Mouse (Mus musculus): ENCODE measurements around the gene Agap1. TPM values are rescaled to one million over a fixed set of nuclear protein-coding genes. Genes with fewer than 3 reads are reported as not detected.

The Agap1 gene
- polyA plus RNA-seq, 1 experiment: 12.1 TPM

DNA sequence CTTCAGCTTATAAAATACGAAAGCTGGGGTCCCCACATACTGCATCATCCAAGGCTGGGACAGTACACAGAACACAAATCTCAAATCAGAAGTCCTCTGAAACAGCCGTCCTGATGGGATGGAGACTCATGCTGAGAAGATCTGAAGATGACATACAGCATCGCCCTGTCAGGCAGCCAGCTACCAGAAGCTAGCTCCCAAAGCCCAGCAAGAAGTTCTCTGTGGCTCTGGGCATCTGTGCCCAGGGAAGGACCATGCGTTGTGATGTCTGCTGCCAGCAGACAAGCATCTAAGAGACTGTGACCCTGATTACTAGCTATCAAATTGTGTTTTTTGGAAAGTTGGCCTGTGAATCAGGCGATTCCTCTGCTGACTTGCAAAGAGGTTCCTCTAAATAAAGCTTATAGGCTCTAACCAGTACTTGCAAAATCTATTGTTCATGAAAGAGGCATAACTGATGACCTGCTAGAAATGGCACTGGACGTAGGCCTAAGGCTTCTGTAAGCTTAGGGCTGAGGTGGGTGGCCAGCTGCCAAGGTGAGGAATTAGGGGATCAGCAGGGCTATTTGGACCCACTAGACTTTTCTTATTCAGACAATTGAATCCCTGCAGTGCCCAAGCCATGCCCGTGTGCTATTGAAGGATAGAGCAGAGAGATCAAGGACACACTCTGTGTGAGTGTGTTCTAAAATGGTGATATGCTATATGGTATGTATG is 121.7 kb downstream of the Agap1 start:
- Histone ChIP-seq H3K4me3 (replicated peaks; ENCODE audit: control insufficient read depth, low read depth, low read length) (no peak overlapping the region), H3K4me1 (ENCODE audit: control insufficient read depth, insufficient read depth, low read length) (peaks cover 8% of the 10 kb centered on the region), H3K27ac (ENCODE audit: control insufficient read depth, insufficient read depth, low read depth, low read length, poor library complexity) (peak overlapping the region; percentile 64)
- WGBS: 65% methylated on average over 7 of the region's 7 CpGs
- TF ChIP-seq POLR2A (IDR thresholded peaks at IDR 0.05; ENCODE audit: borderline replicate concordance, control insufficient read depth, low read depth, low read length) (no peak), CTCF (IDR thresholded peaks at IDR 0.05; ENCODE audit: control insufficient read depth, insufficient read depth, low read length) (no peak)

DNA sequence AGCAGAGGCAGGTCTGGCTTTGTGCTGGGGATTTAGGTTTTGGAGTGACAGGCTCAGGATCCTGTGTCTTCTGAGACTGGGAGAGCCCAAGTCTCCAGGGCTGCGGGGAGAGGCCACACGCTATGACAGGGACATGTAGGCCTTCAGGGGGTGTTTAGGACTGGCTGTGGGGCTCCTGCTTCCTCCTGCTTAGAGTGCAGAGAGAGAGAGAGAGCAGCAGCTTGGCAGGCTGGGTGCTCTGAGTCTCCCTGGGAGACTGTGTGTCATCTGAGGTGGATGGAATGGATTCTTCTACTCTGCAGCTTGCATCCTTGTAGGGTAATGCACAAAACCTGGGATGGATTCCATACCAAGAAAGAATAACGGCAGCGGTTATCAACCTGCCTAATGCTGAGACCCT is 122.4 kb downstream of the Agap1 start:
- Histone ChIP-seq H3K4me3 (replicated peaks; ENCODE audit: control insufficient read depth, low read depth, low read length) (peak overlapping the region; percentile 0), H3K4me1 (ENCODE audit: control insufficient read depth, insufficient read depth, low read length) (peaks cover 8% of the 10 kb centered on the region), H3K27ac (ENCODE audit: control insufficient read depth, insufficient read depth, low read depth, low read length, poor library complexity) (peak overlapping the region; percentile 49)
- 22% methylated on average over 4 of the region's 4 CpGs for whole genome bisulfite sequencing
- TF ChIP-seq POLR2A (IDR thresholded peaks at IDR 0.05; ENCODE audit: borderline replicate concordance, control insufficient read depth, low read depth, low read length): no peak
- no peak for TF ChIP-seq CTCF (IDR thresholded peaks at IDR 0.05; ENCODE audit: control insufficient read depth, insufficient read depth, low read length)

DNA sequence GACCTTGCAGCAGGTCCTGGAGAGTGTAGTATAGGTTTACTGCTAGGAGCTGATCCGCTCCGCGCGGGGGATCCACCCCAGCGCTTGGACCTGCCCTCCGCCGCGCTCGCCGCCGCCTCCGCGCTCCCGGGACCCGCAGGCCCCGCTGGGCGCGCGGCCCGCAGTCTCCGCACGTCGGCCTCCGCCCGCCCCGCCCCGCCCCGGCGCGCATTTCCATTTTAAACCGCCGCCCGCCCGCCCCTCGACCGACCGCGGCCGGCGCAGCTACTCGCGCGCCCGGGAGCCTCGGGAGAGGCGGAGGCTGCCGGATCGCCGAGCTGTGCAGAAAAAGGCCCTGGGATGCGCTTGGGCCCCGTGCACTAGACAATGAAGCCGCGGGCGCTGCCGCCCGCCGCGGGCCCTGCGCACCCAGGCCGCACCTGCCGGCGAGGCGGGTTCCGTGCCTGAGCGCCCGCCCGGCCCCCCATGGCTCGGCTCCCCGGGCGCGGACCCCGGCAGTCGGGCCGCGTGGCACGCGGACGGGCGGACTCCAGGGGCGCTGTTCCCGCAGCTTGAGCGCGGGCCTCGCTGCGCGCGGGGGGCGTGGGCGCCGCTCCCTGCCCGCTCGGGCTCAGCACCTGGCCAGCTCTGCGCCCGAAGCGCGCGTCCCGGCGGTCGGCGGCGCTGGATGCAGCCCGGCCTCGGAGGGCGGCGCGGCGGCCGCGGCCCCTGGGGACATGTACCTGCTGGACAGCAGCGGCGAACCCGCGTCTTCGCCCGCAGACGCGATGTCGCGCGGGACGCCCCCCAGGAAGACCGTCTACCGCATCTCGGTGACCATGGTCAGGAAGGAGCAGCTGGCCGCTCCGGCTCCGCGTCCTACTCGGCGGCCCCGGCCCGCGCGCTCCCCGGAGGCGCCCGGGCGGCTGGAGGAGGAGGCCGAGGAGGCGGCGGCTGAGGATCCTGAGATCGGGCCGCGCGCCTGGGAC is 125.7 kb downstream of the Agap1 start:
- under 1% methylated on average over 143 of the region's 146 CpGs for WGBS
- Histone ChIP-seq H3K4me3 (replicated peaks; ENCODE audit: control insufficient read depth, low read depth, low read length) (peak overlapping the region; percentile 43), H3K27ac (ENCODE audit: control insufficient read depth, insufficient read depth, low read depth, low read length, poor library complexity) (peak overlapping the region; percentile 69), H3K4me1 (ENCODE audit: control insufficient read depth, insufficient read depth, low read length) (peaks cover 4% of the 10 kb centered on the region)
- no peak for TF ChIP-seq POLR2A (IDR thresholded peaks at IDR 0.05; ENCODE audit: borderline replicate concordance, control insufficient read depth, low read depth, low read length)
- TF ChIP-seq CTCF (IDR thresholded peaks at IDR 0.05; ENCODE audit: control insufficient read depth, insufficient read depth, low read length): no peak

DNA sequence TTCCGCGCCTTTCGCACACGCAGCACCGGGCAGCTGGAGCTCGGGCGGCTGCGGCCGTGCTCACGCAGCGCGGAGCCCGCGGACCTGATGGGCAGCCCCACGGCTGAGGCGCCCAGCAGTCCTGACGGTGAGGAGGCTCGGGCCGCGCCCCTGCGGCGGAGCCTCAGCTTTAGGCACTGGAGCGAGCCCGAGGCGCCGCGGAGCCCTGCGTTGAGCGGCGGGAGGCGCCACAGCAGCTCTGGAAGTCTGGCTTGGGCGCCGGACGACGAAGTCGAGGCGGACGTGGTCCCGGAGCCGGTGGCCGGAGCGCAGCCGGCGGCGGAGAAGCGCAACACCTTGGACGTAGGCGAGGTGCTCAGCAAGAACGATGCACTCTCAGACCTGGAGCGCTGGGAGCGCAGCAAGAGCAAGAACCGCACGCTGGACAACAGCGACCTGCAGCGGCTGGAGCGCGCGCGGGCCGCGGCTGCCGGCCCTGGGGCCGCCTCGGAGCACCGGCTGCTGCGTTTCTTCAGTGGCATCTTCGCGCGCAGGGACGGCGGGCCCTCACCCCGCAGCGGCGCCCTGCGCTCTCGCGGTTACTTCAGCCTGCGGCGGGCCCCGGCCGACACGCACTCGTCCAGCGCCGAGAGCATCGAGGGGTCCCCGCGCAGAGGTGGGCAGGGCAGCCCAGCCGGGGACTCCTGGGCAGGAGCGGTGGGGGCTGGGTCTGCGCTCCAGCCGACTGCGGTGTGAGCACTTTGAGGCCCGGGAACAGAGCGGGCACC is 126.6 kb downstream of the Agap1 start:
- peak; percentile 64 for TF ChIP-seq CTCF (IDR thresholded peaks at IDR 0.05; ENCODE audit: control insufficient read depth, insufficient read depth, low read length)
- TF ChIP-seq POLR2A (IDR thresholded peaks at IDR 0.05; ENCODE audit: borderline replicate concordance, control insufficient read depth, low read depth, low read length): no peak
- Histone ChIP-seq H3K4me1 (ENCODE audit: control insufficient read depth, insufficient read depth, low read length) (peaks cover 1% of the 10 kb centered on the region), H3K4me3 (replicated peaks; ENCODE audit: control insufficient read depth, low read depth, low read length) (peak overlapping the region; percentile 43), H3K27ac (ENCODE audit: control insufficient read depth, insufficient read depth, low read depth, low read length, poor library complexity) (peak overlapping the region; percentile 69)
- 3% methylated on average over 93 of the region's 95 CpGs for WGBS

DNA sequence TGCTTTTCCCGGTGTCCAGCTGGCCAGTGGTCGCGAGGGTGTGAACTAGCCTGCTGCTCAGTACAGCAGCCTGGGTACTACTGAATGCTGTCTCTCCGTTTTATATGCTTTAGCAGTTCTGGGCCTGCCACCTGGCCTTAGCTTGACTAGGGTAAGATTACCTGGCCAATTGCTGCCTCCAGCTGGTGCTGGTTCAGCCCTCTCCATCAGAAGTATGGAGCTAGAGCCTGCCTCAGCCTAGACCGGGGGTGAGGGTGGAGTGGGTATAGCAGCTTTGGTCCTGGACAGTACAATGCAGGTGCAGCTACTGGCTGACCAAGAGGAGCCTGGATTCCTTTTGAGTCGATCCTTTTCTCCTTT is 127.1 kb downstream of the Agap1 start:
- no peak overlapping the region for H3K27ac ChIP-seq (ENCODE audit: control insufficient read depth, insufficient read depth, low read depth, low read length, poor library complexity)
- no peaks in the 10 kb centered on the region; the same call in 1 of the 2 replicates for H3K4me1 ChIP-seq (ENCODE audit: control insufficient read depth, insufficient read depth, low read length)
- WGBS: 50% methylated on average over 6 of the region's 6 CpGs
- peak overlapping the region; percentile 35 for H3K4me3 ChIP-seq (replicated peaks; ENCODE audit: control insufficient read depth, low read depth, low read length)
- no peak for TF ChIP-seq CTCF (IDR thresholded peaks at IDR 0.05; ENCODE audit: control insufficient read depth, insufficient read depth, low read length)
- no peak for TF ChIP-seq POLR2A (IDR thresholded peaks at IDR 0.05; ENCODE audit: borderline replicate concordance, control insufficient read depth, low read depth, low read length)

GRCm38 (mm10) chr1:89583369-89583768 is 128.8 kb downstream of the Agap1 start:
- WGBS: 82% methylated on average over 5 of the region's 5 CpGs
- TF ChIP-seq POLR2A (IDR thresholded peaks at IDR 0.05; ENCODE audit: borderline replicate concordance, control insufficient read depth, low read depth, low read length): no peak
- no peak for TF ChIP-seq CTCF (IDR thresholded peaks at IDR 0.05; ENCODE audit: control insufficient read depth, insufficient read depth, low read length)
- Histone ChIP-seq H3K27ac (ENCODE audit: control insufficient read depth, insufficient read depth, low read depth, low read length, poor library complexity) (no peak overlapping the region), H3K4me1 (ENCODE audit: control insufficient read depth, insufficient read depth, low read length) (no peaks in the 10 kb centered on the region), H3K4me3 (replicated peaks; ENCODE audit: control insufficient read depth, low read depth, low read length) (no peak overlapping the region)

GRCm38 (mm10) chr1:89586991-89587683 is 132.5 kb downstream of the Agap1 start:
- no peak for TF ChIP-seq CTCF (IDR thresholded peaks at IDR 0.05; ENCODE audit: control insufficient read depth, insufficient read depth, low read length)
- no peak for TF ChIP-seq POLR2A (IDR thresholded peaks at IDR 0.05; ENCODE audit: borderline replicate concordance, control insufficient read depth, low read depth, low read length)
- 78% methylated on average over 14 of the region's 14 CpGs for WGBS
- H3K4me1 ChIP-seq (ENCODE audit: control insufficient read depth, insufficient read depth, low read length): no peaks in the 10 kb centered on the region
- H3K4me3 ChIP-seq (replicated peaks; ENCODE audit: control insufficient read depth, low read depth, low read length): no peak overlapping the region
- no peak overlapping the region for H3K27ac ChIP-seq (ENCODE audit: control insufficient read depth, insufficient read depth, low read depth, low read length, poor library complexity)

All from bone marrow, adult 2 months (tissue).